Mouse (Mus musculus) embryonic facial prominence, embryonic 15.5 days (tissue): ENCODE data around the gene Naa16. TPM values are rescaled to one million over a fixed set of nuclear protein-coding genes. Genes with fewer than 3 reads are reported as not detected.

Source experiments
- ATAC-seq: fragments of 200-750 bp; cut with Nextera tagmentation; 2 replicates; pipeline ENCODE4 v1.8.0; 2017; ENCODE audit warnings: low read depth, moderate TSS enrichment; ENCODE audit not compliant: insufficient number of reproducible peaks, low FRiP score, low TSS enrichment
- H3K27ac ChIP-seq: fragments of 300-500 bp; sonication (generic); replicated peaks from 2 replicates; pipeline ENCODE4 v1.5.1; 2015; ENCODE audit warnings: mild to moderate bottlenecking, inconsistent platforms
- H3K27me3 ChIP-seq: fragments of 300-500 bp; sonication (generic); 2 replicates; pipeline ENCODE4 v1.6.1; 2015; ENCODE audit warnings: inconsistent platforms
- H3K36me3 ChIP-seq: fragments of 300-500 bp; sonication (generic); 2 replicates; pipeline ENCODE4 v1.6.1; 2015; ENCODE audit warnings: mild to moderate bottlenecking, inconsistent platforms
- H3K4me1 ChIP-seq: fragments of 300-500 bp; sonication (generic); 2 replicates; pipeline ENCODE4 v1.6.1; 2015; ENCODE audit warnings: inconsistent platforms
- H3K4me2 ChIP-seq: fragments of 300-500 bp; sonication (generic); replicated peaks from 2 replicates; pipeline ENCODE4 v1.6.1; 2015; ENCODE audit warnings: mild to moderate bottlenecking, inconsistent platforms
- H3K4me3 ChIP-seq: fragments of 300-500 bp; sonication (generic); replicated peaks from 2 replicates; pipeline ENCODE4 v1.5.1; 2015; ENCODE audit warnings: mild to moderate bottlenecking, inconsistent platforms
- H3K9ac ChIP-seq: fragments of 300-500 bp; sonication (generic); 2 replicates; pipeline ENCODE4 v1.6.1; 2015; ENCODE audit warnings: inconsistent platforms
- H3K9me3 ChIP-seq: fragments of 300-500 bp; sonication (generic); replicated peaks from 2 replicates; pipeline ENCODE4 v1.6.1; 2016; ENCODE audit warnings: inconsistent platforms
- WGBS: fragments of 180-500 bp; shearing (Covaris S2); methylation state at CpG from one replicate; pipeline ENCODE4 v1.1.7; 2015; 5-methylcytosine and 5-hydroxymethylcytosine counted together
- polyA plus RNA-seq: library from polyadenylated mRNA; unstranded; fragments of >200 nt; fragmentation: Nextera tagmentation; extraction: Ambion mirVana; gene quantifications from 2 replicates; pipeline ENCODE4 v1.2.1, GENCODE M21; 2015

Naa16 gene
- polyA plus RNA-seq, 1 experiment from 2014 or later: 36.2 TPM

GRCm38 (mm10) chr14:79296201-79296600, 94.4 kb downstream of the Naa16 start:
- no peak for ATAC-seq
- peaks cover 26% of the 10 kb centered on the region for H3K4me1 ChIP-seq
- no peak overlapping the region for H3K27ac ChIP-seq
- H3K27me3 ChIP-seq: no peaks in the 10 kb centered on the region; the same call in 1 of the 2 replicates
- no peak overlapping the region for H3K4me2 ChIP-seq
- 67% methylated on average over 7 of the region's 7 CpGs for WGBS
- no peak overlapping the region for H3K4me3 ChIP-seq
- no peaks in the 10 kb centered on the region for H3K9me3 ChIP-seq
- H3K36me3 ChIP-seq: no peaks in the 10 kb centered on the region
- H3K9ac ChIP-seq: no peak overlapping the region

- no peak overlapping the region for H3K4me2 ChIP-seq
- H3K4me3 ChIP-seq: no peak overlapping the region
- H3K36me3 ChIP-seq: no peaks in the 10 kb centered on the region
- peaks cover 26% of the 10 kb centered on the region for H3K4me1 ChIP-seq
- no peaks in the 10 kb centered on the region for H3K9me3 ChIP-seq
- ATAC-seq: no peak
- H3K27ac ChIP-seq: no peak overlapping the region
- WGBS: 85% methylated on average over 9 of the region's 9 CpGs
- H3K27me3 ChIP-seq: no peaks in the 10 kb centered on the region
- H3K9ac ChIP-seq: no peak overlapping the region
Measured at GRCm38 (mm10) chr14:79295579-79295978, 95.0 kb downstream of the Naa16 start.

- 70% methylated on average over 5 of the region's 5 CpGs for WGBS
- H3K27ac ChIP-seq: no peak overlapping the region
- H3K9me3 ChIP-seq: no peaks in the 10 kb centered on the region
- H3K4me2 ChIP-seq: no peak overlapping the region
- no peak overlapping the region for H3K9ac ChIP-seq
- no peaks in the 10 kb centered on the region for H3K36me3 ChIP-seq
- ATAC-seq: no peak
- no peak overlapping the region for H3K4me3 ChIP-seq
- H3K27me3 ChIP-seq: no peaks in the 10 kb centered on the region
- peaks cover 23% of the 10 kb centered on the region for H3K4me1 ChIP-seq
Measured at GRCm38 (mm10) chr14:79294950-79295349, 95.6 kb downstream of the Naa16 start.

GRCm38 (mm10) chr14:79294051-79294814, 96.3 kb downstream of the Naa16 start:
- no peak for ATAC-seq
- no peaks in the 10 kb centered on the region for H3K36me3 ChIP-seq
- H3K27me3 ChIP-seq: no peaks in the 10 kb centered on the region
- no peak overlapping the region for H3K4me3 ChIP-seq
- H3K9ac ChIP-seq: no peak overlapping the region
- H3K27ac ChIP-seq: no peak overlapping the region
- H3K4me1 ChIP-seq: peaks cover 23% of the 10 kb centered on the region
- no peak overlapping the region for H3K4me2 ChIP-seq
- H3K9me3 ChIP-seq: no peaks in the 10 kb centered on the region
- 78% methylated on average over 8 of the region's 8 CpGs for WGBS

GRCm38 (mm10) chr14:79293119-79293780, 97.3 kb downstream of the Naa16 start:
- H3K9ac ChIP-seq: no peak overlapping the region
- 41% methylated on average over 9 of the region's 16 CpGs for WGBS
- H3K4me3 ChIP-seq: no peak overlapping the region
- no peaks in the 10 kb centered on the region for H3K9me3 ChIP-seq
- no peak overlapping the region for H3K27ac ChIP-seq
- no peak for ATAC-seq
- H3K4me1 ChIP-seq: peaks cover 23% of the 10 kb centered on the region
- 0 out of 2 replicates have a peak, but pooled peaks cover 2% of the 10 kb centered on the region for H3K36me3 ChIP-seq
- H3K4me2 ChIP-seq: no peak overlapping the region
- H3K27me3 ChIP-seq: no peaks in the 10 kb centered on the region

- Histone ChIP-seq H3K4me3 (no peak overlapping the region), H3K9ac (no peak overlapping the region), H3K4me2 (no peak overlapping the region), H3K27me3 (no peaks in the 10 kb centered on the region), H3K36me3 (0 out of 2 replicates have a peak, but pooled peaks cover 3% of the 10 kb centered on the region), H3K27ac (no peak overlapping the region), H3K4me1 (peaks cover 18% of the 10 kb centered on the region), H3K9me3 (no peaks in the 10 kb centered on the region)
- ATAC-seq: no peak
- 86% methylated on average over 4 of the region's 4 CpGs for WGBS
Measured at GRCm38 (mm10) chr14:79291629-79292028, 98.9 kb downstream of the Naa16 start.

GRCm38 (mm10) chr14:79290683-79291425, 99.7 kb downstream of the Naa16 start:
- peak overlapping the region; percentile 28; the same call in 1 of the 2 replicates for H3K4me2 ChIP-seq
- H3K27me3 ChIP-seq: no peaks in the 10 kb centered on the region
- WGBS: 24% methylated on average over 15 of the region's 15 CpGs
- 0 out of 2 replicates have a peak, but pooled peaks have one; percentile 39 for ATAC-seq
- 0 out of 2 replicates have a peak overlapping the region, but pooled peaks have one; percentile 34 for H3K27ac ChIP-seq
- H3K4me1 ChIP-seq: peaks cover 18% of the 10 kb centered on the region
- H3K9me3 ChIP-seq: no peaks in the 10 kb centered on the region
- no peak overlapping the region for H3K4me3 ChIP-seq
- 0 out of 2 replicates have a peak, but pooled peaks cover 3% of the 10 kb centered on the region for H3K36me3 ChIP-seq
- H3K9ac ChIP-seq: no peak overlapping the region; the same call in 1 of the 2 replicates

GRCm38 (mm10) chr14:79289909-79290308, 100.7 kb downstream of the Naa16 start:
- ATAC-seq: no peak
- Histone ChIP-seq H3K27me3 (no peaks in the 10 kb centered on the region), H3K4me3 (no peak overlapping the region), H3K9ac (no peak overlapping the region), H3K9me3 (no peaks in the 10 kb centered on the region), H3K36me3 (0 out of 2 replicates have a peak, but pooled peaks cover 3% of the 10 kb centered on the region), H3K4me2 (0 out of 2 replicates have a peak overlapping the region, but pooled peaks have one; percentile 9), H3K4me1 (peaks cover 18% of the 10 kb centered on the region), H3K27ac (no peak overlapping the region)
- WGBS: 37% methylated on average over 9 of the region's 9 CpGs

- Histone ChIP-seq H3K4me2 (no peak overlapping the region), H3K4me1 (peaks cover 13% of the 10 kb centered on the region), H3K36me3 (0 out of 2 replicates have a peak, but pooled peaks cover 3% of the 10 kb centered on the region), H3K9ac (no peak overlapping the region), H3K27me3 (no peaks in the 10 kb centered on the region), H3K4me3 (no peak overlapping the region), H3K27ac (no peak overlapping the region), H3K9me3 (no peaks in the 10 kb centered on the region)
- no peak for ATAC-seq
- WGBS: 67% methylated on average over 3 of the region's 3 CpGs
Measured at GRCm38 (mm10) chr14:79288280-79288679, 102.3 kb downstream of the Naa16 start.

- 83% methylated on average over 7 of the region's 7 CpGs for WGBS
- Histone ChIP-seq H3K4me2 (no peak overlapping the region), H3K4me3 (no peak overlapping the region), H3K4me1 (0 out of 2 replicates have a peak, but pooled peaks cover 7% of the 10 kb centered on the region), H3K9ac (no peak overlapping the region), H3K36me3 (0 out of 2 replicates have a peak, but pooled peaks cover 3% of the 10 kb centered on the region), H3K27ac (no peak overlapping the region), H3K27me3 (no peaks in the 10 kb centered on the region), H3K9me3 (no peaks in the 10 kb centered on the region)
- no peak for ATAC-seq
Measured at GRCm38 (mm10) chr14:79287251-79287863, 103.2 kb downstream of the Naa16 start.
